Mouse (Mus musculus): ENCODE results near the gene Evx2. TPM values are rescaled to one million over a fixed set of nuclear protein-coding genes. Genes with fewer than 3 reads are reported as not detected.

Gene Evx2
- polyA plus RNA-seq (2014; fragmentation: Nextera tagmentation; extraction: Ambion mirVana): not detected in 2 replicates

GRCm38 (mm10) chr2:74659507-74660005 lies at the start of gene Evx2:
Evx2 (minus strand) TSS chr2:74659557.
- no peak within 1 kb of the TSS for H3K9ac ChIP-seq
- no peak for ATAC-seq (ENCODE audit: insufficient read depth)
- H3K4me2 ChIP-seq: peak within 1 kb of the TSS; percentile 10; the same call in 1 of the 2 replicates
- no peak for DNase-seq
- H3K27ac ChIP-seq (ENCODE audit: low read depth): no peak within 1 kb of the TSS
- no peaks in the 10 kb centered on the region for H3K9me3 ChIP-seq (ENCODE audit: low read depth, low read length)
- 2% methylated on average over 28 of the region's 28 CpGs for WGBS
- no peaks in the 10 kb centered on the region for H3K4me1 ChIP-seq (ENCODE audit: insufficient read depth)
- no peaks in the 10 kb centered on the region for H3K36me3 ChIP-seq (ENCODE audit: insufficient read depth)
- TF ChIP-seq CTCF (IDR thresholded peaks at IDR 0.05; ENCODE audit: low read depth): no peak
- H3K4me3 ChIP-seq (ENCODE audit: low read depth, low read length): 0 out of 2 replicates have a peak within 1 kb of the TSS, but pooled peaks have one; percentile 2
- peaks cover 99% of the 10 kb centered on the region for H3K27me3 ChIP-seq (ENCODE audit: insufficient read depth, low read length)

GRCm38 (mm10) chr2:74708676-74709075 lies 49.3 kb upstream of the Evx2 start:
- Histone ChIP-seq H3K4me3 (ENCODE audit: low read depth, low read length) (no peak overlapping the region), H3K4me2 (no peak overlapping the region), H3K36me3 (ENCODE audit: insufficient read depth) (no peaks in the 10 kb centered on the region), H3K4me1 (ENCODE audit: insufficient read depth) (no peaks in the 10 kb centered on the region), H3K9ac (no peak overlapping the region), H3K27me3 (ENCODE audit: insufficient read depth, low read length) (peaks cover 95% of the 10 kb centered on the region), H3K9me3 (ENCODE audit: low read depth, low read length) (no peaks in the 10 kb centered on the region), H3K27ac (ENCODE audit: low read depth) (no peak overlapping the region)
- 9% methylated on average over 4 of the region's 4 CpGs for WGBS
- DNase-seq (no peak), ATAC-seq (ENCODE audit: insufficient read depth) (no peak)
- TF ChIP-seq CTCF (IDR thresholded peaks at IDR 0.05; ENCODE audit: low read depth): no peak

- no peak overlapping the region for H3K4me3 ChIP-seq (ENCODE audit: low read depth, low read length)
- no peak overlapping the region for H3K27ac ChIP-seq (ENCODE audit: low read depth)
- no peak overlapping the region for H3K4me2 ChIP-seq
- no peaks in the 10 kb centered on the region for H3K36me3 ChIP-seq (ENCODE audit: insufficient read depth)
- H3K9ac ChIP-seq: no peak overlapping the region
- no peak for TF ChIP-seq CTCF (IDR thresholded peaks at IDR 0.05; ENCODE audit: low read depth)
- 12% methylated on average over 7 of the region's 7 CpGs for WGBS
- peaks cover 95% of the 10 kb centered on the region for H3K27me3 ChIP-seq (ENCODE audit: insufficient read depth, low read length)
- no peaks in the 10 kb centered on the region for H3K4me1 ChIP-seq (ENCODE audit: insufficient read depth)
- ATAC-seq (ENCODE audit: insufficient read depth): no peak
- H3K9me3 ChIP-seq (ENCODE audit: low read depth, low read length): no peaks in the 10 kb centered on the region
- no peak for DNase-seq
These were observed 48.2 kb upstream of the Evx2 start for GRCm38 (mm10) chr2:74707599-74707998.

GRCm38 (mm10) chr2:74706393-74706960 lies 47.1 kb upstream of the Evx2 start:
- Histone ChIP-seq H3K36me3 (ENCODE audit: insufficient read depth) (no peaks in the 10 kb centered on the region), H3K4me1 (ENCODE audit: insufficient read depth) (no peaks in the 10 kb centered on the region), H3K4me3 (ENCODE audit: low read depth, low read length) (peak overlapping the region; percentile 42; the same call in 1 of the 2 replicates), H3K9ac (no peak overlapping the region), H3K9me3 (ENCODE audit: low read depth, low read length) (no peaks in the 10 kb centered on the region), H3K27me3 (ENCODE audit: insufficient read depth, low read length) (peaks cover 95% of the 10 kb centered on the region), H3K27ac (ENCODE audit: low read depth) (no peak overlapping the region), H3K4me2 (no peak overlapping the region)
- no peak for DNase-seq
- WGBS: 1% methylated on average over 13 of the region's 13 CpGs
- TF ChIP-seq CTCF (IDR thresholded peaks at IDR 0.05; ENCODE audit: low read depth): no peak
- ATAC-seq (ENCODE audit: insufficient read depth): no peak

GRCm38 (mm10) chr2:74705467-74706089 lies 46.2 kb upstream of the Evx2 start:
- under 1% methylated on average over 83 of the region's 85 CpGs for WGBS
- no peak for TF ChIP-seq CTCF (IDR thresholded peaks at IDR 0.05; ENCODE audit: low read depth)
- Histone ChIP-seq H3K9me3 (ENCODE audit: low read depth, low read length) (no peaks in the 10 kb centered on the region), H3K4me2 (peak overlapping the region; percentile 75), H3K9ac (peak overlapping the region; percentile 36; the same call in 1 of the 2 replicates), H3K4me1 (ENCODE audit: insufficient read depth) (no peaks in the 10 kb centered on the region), H3K4me3 (ENCODE audit: low read depth, low read length) (peak overlapping the region; percentile 42), H3K27ac (ENCODE audit: low read depth) (no peak overlapping the region), H3K27me3 (ENCODE audit: insufficient read depth, low read length) (peaks cover 96% of the 10 kb centered on the region), H3K36me3 (ENCODE audit: insufficient read depth) (no peaks in the 10 kb centered on the region)
- ATAC-seq (ENCODE audit: insufficient read depth) (0 out of 2 replicates have a peak, but pooled peaks have one; percentile 44), DNase-seq (no peak)

GRCm38 (mm10) chr2:74704999-74705466 lies 45.7 kb upstream of the Evx2 start:
- H3K36me3 ChIP-seq (ENCODE audit: insufficient read depth): no peaks in the 10 kb centered on the region
- no peaks in the 10 kb centered on the region for H3K4me1 ChIP-seq (ENCODE audit: insufficient read depth)
- DNase-seq (peak; percentile 49), ATAC-seq (ENCODE audit: insufficient read depth) (0 out of 2 replicates have a peak, but pooled peaks have one; percentile 22)
- peak overlapping the region; percentile 36; the same call in 1 of the 2 replicates for H3K9ac ChIP-seq
- peak overlapping the region; percentile 75 for H3K4me2 ChIP-seq
- WGBS: under 1% methylated on average over 55 of the region's 66 CpGs
- no peak overlapping the region for H3K27ac ChIP-seq (ENCODE audit: low read depth)
- H3K9me3 ChIP-seq (ENCODE audit: low read depth, low read length): no peaks in the 10 kb centered on the region
- peaks cover 96% of the 10 kb centered on the region for H3K27me3 ChIP-seq (ENCODE audit: insufficient read depth, low read length)
- peak overlapping the region; percentile 42 for H3K4me3 ChIP-seq (ENCODE audit: low read depth, low read length)
- no peak for TF ChIP-seq CTCF (IDR thresholded peaks at IDR 0.05; ENCODE audit: low read depth)

GRCm38 (mm10) chr2:74704393-74704998 lies 45.1 kb upstream of the Evx2 start, which contains the start of gene Hoxd8:
Hoxd8 (plus strand) TSS chr2:74704615.
- under 1% methylated on average over 45 of the region's 52 CpGs for WGBS
- H3K36me3 ChIP-seq (ENCODE audit: insufficient read depth): no peaks in the 10 kb centered on the region
- peak within 1 kb of the TSS; percentile 75 for H3K4me2 ChIP-seq
- peak; percentile 56 for DNase-seq
- TF ChIP-seq CTCF (IDR thresholded peaks at IDR 0.05; ENCODE audit: low read depth): no peak
- H3K9ac ChIP-seq: peak within 1 kb of the TSS; percentile 36; the same call in 1 of the 2 replicates
- no peaks in the 10 kb centered on the region for H3K9me3 ChIP-seq (ENCODE audit: low read depth, low read length)
- no peaks in the 10 kb centered on the region for H3K4me1 ChIP-seq (ENCODE audit: insufficient read depth)
- peak within 1 kb of the TSS; percentile 42 for H3K4me3 ChIP-seq (ENCODE audit: low read depth, low read length)
- no peak within 1 kb of the TSS for H3K27ac ChIP-seq (ENCODE audit: low read depth)
- no peak for ATAC-seq (ENCODE audit: insufficient read depth)
- peaks cover 96% of the 10 kb centered on the region for H3K27me3 ChIP-seq (ENCODE audit: insufficient read depth, low read length)

All from lung, embryonic 14.5 days (tissue).